Mouse (Mus musculus) hematopoietic multipotent progenitor cell, adult 10-12 weeks (in vitro differentiated cells): ENCODE data around the gene Cks2. TPM values are rescaled to one million over a fixed set of nuclear protein-coding genes. Genes with fewer than 3 reads are reported as not detected.

Source experiments
- polyA plus RNA-seq: library from polyadenylated mRNA; stranded (reverse); fragments of >175 nt; gene quantifications from 2 replicates; pipeline ENCODE4 v1.2.3, GENCODE M21; 2012; ENCODE audit warnings: low replicate concordance

Gene Cks2
- polyA plus RNA-seq = 2.6 and 50.4 TPM in 2 replicates

DNA sequence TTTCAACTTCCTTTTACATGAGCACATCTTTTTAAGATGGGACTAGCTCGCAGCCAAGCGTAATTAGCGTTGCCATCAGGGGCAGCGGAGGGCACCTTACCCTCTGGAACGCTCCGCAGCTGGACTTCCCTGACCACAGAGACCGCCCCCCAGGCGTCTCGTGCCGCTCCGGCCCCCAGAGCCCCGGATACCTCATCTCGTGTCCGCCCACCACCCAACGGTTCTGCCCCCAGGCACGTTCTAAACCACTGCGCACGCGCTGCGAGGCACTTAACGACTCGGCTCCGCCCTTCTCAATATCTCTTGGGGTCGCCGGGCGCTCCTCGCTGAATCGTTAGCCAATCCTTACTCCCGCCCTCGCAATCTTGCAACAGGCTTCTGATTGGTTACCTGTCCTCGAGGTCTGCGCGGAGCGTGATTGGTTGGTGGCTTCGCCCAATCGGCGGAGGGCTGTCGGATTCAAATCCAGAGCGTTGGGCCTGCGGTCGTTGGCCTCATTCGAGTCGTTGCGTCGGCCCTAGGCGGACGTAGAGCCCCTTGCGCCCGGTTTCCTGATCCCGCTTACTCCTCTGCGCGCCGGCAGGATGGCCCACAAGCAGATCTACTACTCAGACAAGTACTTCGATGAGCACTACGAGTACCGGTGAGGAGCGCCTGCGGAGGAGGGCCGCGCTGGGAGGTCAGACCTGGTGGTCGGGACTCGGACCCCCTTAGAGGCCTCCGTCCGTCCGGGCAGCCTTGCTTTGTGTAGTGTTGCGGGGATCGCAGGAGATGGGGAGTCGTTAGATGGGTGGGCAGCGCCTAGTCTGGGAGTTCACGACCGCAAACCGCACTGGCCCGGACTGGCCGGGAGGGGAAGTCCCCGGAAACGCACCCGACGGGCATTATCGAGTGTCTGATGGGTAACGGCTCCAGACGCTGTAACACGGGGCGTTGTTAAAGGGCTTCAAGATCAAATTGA lies at the start of gene Cks2:
TSS of gene Cks2 (plus strand) at position 404 of the 961 bp plus-strand sequence.

DNA sequence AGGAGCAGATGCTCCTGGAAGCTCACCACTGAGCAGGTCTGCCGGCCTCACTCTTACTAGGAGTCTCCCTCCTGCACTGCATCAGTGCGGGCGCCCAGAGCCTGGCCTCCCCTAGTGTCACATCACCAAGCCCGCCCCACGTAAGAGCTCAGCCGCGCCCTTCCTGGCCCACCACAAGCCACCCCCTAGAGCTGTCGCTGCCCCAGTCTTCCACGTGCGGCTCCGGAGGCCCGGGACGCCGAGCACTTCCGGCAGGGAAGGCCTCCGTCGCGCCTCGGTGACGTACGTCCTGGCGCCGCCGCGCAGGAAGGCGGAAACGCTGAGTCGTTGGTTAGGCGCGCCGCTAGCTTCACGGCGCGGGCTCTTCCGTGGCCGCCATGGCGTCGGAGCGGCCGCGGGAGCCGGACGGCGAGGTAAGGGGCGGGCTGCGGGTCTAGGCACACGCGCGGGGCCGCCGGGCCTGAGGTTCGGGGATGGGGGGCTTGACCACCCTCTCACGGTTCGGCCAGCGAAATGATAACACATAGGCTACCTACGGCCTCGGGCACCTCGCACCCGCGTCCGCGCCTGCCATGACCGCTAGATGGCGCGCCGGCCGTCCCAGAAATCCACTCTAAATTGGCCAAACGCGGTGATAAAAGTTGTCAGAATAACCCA lies 6.5 kb downstream of the Cks2 start, which contains the start of gene Secisbp2:
TSS of gene Secisbp2 (plus strand) at position 290 of the 657 bp plus-strand sequence.

Other genes starting within 250 kb of the Cks2 start
- gene S1pr3, start 236.6 kb upstream of the Cks2 start, polyA plus RNA-seq = 9.7 and 11.3 TPM in 2 replicates
- gene Shc3, start 75.8 kb upstream of the Cks2 start, polyA plus RNA-seq = not detected in 2 replicates
- gene Secisbp2, start 6.5 kb downstream of the Cks2 start, polyA plus RNA-seq = 21.0 and 23.6 TPM in 2 replicates
- 141 and 161 TPM in 2 replicates for gene Sema4d, start 148.5 kb downstream of the Cks2 start, polyA plus RNA-seq
- 23.7 and 34.0 TPM in 2 replicates for gene Gadd45g, start 201.4 kb downstream of the Cks2 start, polyA plus RNA-seq